Mouse (Mus musculus) MN1 (cell line): ENCODE results near the gene Elmo1.

ENCODE experiments used
- DNase-seq: peaks from one replicate; pipeline ENCODE4 v3.0.0-alpha.2; 2016; ENCODE audit warnings: low spot score

Gene Elmo1

DNA sequence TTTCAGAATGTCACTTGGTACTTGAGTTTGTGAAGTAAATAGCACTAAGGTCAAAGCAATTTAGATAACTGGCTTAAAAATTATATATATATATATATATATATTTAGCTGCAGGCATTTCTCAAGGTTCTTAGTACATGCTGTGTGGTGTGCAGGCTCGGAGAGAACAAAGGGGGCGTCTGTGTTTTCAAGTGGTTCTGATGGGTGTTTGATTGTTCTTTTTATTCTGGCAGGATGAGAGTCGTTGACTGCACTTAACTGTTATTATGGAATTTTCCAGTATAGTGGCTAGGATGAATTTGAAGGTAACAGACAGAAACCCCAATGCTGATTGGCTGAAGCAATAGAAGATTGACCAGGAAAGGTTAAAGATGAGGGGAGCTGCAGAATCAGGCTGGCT, 33.6 kb downstream of the Elmo1 start:
- no peak for DNase-seq

DNA sequence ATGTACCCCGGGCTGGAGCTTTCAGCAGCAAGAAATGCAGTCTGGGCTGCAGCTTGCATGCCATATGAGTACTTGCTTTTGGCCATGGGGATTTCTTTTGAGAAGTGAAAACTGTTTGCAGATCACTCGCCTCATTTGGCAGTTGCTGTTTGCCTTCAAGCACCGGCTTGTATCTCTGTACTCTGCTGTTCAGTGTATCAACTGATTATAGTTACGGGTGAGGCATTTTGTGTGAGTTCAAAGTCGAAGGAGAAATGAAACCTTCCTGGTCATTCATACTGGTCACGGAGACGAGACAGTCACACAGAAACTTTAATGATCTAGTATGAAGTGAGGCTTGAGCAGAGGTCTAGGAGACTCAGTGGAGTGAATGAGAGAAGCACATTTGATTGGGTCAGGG, 34.6 kb downstream of the Elmo1 start:
- DNase-seq: no peak

DNA sequence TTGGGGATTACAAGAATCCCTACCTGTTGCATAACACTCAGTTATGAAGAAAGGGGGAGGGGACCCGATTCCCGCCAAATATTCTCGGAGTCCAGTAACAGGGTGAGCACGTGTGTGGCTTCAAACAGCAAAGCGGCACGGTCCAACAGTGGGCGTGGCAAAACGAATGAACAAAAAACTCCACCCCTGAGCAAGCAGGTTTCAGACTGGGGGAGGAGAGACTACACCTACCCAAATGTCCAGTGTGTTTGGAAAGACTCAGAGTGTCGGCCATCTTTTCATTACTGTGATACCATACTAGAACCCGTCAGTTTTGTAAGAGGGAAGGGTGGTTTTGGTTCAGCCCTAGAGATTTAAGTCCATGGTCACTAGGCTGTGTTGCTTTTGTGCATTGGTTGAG, 35.4 kb downstream of the Elmo1 start:
- no peak for DNase-seq

DNA sequence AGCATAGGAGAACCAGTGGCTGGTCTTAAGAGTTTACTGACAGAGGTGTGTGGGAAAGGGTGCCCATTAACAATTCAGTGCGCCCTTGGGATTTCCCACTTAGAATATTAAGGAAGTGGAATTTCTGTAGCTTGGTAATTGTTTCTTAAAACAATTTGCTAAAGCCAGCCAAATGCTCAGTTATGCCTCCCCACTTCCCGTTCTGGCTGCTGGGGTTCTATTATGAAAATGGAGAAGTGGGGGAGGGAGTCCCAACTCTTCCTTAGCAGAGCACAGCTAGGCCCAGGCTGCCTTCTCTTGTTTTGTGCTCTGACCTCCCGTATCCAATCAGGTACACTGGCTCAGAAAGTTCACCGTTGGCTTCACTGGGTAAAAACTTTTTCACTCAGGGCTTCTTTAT, 37.2 kb downstream of the Elmo1 start:
- no peak for DNase-seq

DNA sequence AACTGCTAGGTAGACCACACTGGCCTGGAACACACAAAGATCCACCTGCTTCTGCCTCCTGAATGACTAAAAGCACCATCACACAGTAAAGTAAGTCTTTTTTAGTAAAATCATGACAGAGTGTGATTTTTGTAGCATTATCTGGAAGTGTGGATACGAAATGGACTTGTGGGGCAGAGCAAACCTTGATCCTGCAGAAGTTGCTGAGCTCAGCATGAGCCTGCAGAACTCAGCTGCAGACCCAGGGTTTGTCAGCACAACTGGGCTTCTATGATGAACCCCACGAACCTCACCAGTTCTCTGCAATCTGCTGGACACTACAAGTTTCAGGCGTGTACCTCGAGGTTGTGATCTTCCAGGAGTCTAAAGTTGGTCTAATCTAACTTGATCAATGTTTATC, 37.7 kb downstream of the Elmo1 start:
- no peak for DNase-seq

DNA sequence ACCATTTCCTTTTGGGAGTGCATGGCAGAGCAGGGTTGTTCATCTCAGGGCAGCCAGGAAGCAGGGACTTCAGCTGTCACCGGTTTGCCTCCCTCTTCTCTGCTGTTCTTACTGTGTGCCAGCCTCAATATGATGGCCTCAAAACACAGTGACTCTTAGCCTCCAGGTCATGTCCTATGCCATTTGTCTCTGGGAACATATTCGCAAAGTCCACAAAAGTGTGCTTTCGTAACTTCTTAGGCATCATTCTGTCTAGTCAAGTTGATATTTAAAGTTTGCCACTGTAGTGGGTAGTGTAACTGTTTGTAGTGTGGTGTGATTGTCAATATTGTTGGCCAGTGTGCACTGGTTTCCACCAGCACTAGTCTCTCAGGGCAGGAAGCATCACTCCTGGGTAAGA, 40.3 kb downstream of the Elmo1 start:
- no peak for DNase-seq

DNA sequence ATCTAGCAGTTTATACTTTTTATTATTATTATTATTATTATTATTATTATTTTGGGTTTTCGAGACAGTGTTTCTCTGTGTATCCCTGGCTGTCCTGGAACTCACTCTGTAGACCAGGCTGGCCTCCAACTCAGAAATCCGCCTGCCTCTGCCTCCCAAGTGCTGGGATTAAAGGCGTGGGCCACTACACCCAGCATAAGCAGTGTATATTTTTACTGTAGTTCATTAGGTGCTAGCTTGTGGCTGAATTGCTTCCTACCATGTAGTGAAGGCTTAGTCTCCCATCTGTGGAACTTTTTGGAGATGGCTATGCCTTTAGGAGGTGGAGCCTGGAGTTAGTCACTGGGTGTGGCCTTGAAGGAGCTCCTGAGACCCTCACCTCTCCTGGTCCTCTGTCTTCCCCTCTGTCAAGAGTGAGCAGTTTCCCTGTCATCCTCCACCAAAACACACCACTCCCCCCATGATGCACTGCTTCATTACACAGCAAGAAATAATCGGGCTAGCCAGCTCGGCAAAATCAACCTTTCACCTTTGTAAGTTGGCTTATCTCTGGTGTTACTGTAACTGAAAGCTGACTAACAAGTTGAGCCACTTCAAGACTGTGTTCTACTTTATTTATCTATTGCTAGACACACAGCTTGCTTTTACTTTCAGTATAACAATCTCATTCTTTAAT, 41.1 kb downstream of the Elmo1 start:
- DNase-seq: no peak

DNA sequence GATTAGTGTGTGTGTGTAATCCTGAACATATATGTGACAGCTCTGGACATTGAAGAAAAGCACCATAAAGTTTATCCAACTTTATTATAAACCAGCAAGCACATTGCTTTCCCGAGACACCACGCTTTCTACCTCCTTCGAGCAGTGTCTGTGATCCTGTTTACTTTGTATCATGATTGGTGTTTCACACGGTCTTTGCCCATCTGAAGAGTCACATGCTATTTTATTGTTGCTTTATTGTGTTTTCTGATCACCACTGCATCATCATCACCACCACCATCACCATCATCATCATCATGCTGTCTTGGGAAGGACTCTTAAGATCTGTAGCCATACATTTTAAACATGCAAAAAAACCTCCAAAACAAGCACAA, 41.6 kb downstream of the Elmo1 start:
- DNase-seq: no peak

DNA sequence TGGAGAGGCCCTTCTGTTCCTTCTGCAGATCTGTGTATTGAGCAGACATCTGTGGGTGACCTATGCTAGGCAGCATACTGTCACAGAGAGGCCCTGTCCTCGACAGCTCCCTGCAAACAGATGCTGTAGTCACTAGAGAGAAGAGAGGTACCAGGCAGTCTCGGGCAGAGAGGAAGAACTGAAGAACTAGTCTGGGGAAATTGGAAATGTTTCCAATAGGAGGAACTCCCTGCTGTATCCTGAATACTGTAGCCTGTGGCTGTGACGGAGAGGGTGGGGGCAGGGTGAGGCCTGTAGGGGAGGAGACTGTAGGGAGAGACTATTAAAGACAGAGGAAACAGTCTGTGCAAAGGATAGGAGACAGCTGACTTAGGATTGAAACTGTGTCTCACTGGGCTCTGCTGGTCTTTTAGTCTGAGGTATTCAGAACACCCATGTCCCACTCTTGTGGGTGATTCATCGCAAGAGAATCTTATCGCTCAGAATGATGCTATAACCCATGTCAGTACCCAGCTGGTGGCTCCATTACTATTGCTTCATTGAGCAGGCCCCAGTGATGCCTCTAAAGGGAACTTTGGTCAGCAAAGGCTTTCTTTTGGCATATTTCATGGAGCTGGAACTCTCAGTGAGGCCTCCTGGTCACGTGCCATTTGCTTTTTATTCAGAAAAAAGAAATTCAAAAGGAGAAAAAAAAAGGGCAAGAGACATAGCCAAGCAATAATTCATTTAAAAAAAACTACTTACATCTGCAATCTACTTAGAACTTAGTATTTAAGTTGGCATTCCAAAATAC, 43.4 kb downstream of the Elmo1 start:
- no peak for DNase-seq

DNA sequence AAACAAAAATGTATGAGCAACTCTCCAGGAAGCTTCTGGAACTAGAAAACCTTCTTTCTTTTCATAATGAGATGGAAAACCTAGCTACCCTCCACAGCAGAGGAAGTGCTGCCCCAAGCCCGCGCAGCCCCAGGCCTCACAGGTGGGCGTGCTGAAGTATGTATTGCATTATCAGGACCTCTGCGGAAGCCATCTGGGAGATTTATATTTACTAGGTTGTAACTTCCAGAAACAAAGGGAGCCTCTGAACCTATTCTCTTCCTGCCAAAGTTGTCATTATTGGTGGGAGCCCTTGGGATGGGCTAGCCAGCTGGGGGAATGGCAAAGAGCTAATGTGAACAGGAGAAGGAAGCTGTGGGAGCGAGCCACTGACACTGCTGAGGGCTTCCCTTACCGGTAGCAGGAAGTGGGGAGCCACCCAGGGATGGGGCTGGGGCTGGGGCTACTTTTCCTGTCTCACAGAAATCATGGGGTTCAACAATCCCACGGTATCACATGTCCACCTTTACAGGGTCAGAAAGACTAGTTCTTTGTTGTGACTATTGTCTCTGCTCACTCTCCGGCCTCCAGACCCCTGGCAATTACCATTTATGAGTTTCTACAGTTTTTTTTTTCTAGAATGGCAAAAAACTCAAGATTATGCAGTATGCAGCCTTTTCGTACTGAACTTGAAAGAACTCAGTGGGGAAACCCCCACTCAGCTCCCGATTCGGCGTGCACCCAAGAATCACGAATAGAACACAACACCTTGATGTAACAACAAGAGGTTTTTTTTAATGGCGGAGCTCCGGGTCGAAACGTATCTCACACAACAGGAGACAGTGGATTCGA, 44.2 kb downstream of the Elmo1 start:
- no peak for DNase-seq

DNA sequence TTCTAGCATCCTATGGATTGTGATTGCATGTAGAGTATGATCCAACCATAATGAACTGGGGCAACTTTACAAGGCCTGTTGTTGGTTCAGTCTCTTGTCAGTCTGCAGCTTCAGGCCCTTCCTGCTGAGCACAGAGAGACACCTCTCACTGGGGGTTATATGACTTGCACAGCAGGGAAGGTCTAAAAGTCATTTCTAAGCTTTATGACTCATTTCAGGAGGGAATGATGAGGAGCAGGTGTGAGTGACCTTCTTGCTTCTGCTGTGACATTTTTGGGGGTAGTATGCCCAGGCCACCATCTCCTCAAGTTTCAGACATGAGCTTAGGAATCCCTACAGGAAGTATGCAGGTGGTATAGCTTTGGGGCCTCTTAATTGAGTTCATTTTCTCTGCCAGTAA, 46.4 kb downstream of the Elmo1 start:
- no peak for DNase-seq

DNA sequence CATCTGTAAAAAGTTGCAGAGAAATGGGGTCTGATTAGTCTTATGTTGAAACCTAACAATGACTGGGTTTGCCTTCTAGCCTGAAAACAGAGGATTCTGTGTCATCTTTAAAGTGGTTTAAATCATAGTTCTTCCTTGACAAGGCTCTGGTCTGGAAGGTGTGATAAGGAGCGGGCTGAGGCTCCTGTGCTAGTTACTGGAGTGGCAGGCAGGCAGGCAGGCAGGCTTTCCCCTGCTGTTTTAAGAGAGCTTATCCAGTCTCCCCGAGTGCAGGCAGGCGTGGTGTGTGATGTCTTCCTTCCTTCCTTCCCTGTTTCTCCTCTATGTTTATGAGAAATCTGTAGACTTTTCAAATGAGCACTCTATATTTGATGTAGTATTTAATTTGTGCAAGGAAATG, 48.1 kb downstream of the Elmo1 start:
- DNase-seq: no peak

DNA sequence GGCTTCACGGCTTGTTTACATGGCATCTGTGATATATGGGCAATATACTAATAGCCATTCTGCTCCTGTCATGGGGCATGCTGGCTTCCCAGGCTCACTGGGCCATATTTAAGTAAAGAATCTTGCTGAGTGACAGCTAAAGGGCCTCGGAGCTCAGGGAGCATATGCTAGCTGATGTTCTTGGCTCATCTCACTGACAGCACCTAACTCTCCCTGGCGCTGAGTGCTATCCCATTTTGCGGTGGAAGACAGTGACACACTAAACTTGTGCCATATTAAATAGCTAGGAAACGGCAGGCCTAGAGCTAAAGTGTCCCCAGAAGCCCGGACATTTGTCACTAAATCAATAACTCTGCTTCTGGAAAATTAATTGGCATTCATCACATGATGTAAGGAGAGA, 48.7 kb downstream of the Elmo1 start:
- DNase-seq: no peak

DNA sequence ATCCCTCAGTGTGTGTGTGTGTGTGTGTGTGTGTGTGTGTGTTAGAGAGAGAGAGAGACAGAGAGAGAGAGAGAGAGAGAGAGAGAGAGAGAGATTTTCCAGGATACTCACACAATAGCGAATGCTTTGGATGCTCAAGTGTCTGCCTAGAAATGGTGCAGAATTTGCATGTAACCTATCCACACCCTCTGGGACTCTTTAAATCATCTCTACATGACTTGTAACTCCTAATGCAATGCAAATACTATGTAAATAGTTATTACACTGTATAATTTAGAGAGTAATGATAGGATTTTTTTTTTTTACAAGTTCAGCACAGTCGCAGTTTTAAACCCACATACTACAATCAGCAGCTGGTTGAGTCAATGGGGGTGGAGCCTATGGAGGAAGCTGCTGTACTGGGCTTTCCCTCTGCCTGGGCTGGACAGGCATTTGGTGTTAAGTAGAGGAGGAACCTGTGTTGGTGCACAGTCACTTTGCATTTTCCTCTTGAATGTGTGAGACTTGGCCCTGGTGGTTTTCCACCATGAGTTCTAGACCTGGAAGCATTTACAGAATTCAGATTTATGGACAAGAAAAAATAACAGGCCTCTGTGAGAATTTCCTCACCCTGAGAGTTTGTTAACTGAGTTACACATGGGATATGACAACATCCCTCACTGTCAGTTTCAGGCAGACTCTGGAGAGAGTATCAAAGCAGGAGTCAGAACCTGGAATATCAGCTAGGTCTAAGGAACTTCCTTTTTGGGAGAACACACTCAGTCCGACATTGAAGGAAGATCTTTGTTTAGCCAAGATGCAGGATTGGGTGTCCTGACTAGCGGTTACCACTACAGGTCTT, 49.6 kb downstream of the Elmo1 start:
- no peak for DNase-seq

DNA sequence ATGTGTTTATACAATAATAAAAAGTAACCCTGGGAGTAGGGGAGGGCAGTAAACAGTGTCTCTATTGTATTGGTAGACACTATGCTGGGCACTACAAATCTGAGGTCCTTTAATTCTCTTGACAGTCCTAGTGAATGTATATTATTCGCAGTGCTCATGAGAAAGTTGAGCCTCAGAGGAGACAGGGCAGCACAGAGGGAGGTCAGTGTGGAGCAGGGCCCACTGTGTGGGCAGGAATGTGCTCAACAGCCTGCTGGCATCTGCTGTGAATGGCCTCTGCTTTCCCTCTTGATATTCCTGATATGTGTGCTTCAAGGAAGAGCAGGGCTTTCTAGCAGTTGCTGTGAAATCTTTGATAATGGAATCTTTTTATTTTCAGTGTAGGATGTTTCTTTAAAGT, 52.2 kb downstream of the Elmo1 start:
- DNase-seq: no peak

DNA sequence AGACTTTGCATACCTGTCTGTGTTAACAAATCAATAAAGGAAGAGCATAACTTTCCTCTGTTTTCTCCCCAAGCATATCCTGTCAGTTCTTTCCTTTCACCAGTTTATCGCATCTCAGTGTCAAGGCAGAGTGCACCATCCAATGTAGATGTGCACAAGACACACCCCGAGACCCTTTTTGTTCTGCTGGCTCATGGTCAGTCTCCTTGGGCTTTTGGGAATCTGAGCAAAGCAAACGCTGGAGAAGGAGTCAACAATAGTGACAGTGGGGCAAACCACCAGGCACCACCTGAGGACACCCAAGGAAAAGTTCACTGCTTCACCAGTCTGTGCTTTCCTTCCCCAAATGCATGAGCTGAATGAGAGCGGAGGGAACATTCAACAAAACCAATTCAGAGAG, 56.5 kb downstream of the Elmo1 start:
- DNase-seq: no peak

DNA sequence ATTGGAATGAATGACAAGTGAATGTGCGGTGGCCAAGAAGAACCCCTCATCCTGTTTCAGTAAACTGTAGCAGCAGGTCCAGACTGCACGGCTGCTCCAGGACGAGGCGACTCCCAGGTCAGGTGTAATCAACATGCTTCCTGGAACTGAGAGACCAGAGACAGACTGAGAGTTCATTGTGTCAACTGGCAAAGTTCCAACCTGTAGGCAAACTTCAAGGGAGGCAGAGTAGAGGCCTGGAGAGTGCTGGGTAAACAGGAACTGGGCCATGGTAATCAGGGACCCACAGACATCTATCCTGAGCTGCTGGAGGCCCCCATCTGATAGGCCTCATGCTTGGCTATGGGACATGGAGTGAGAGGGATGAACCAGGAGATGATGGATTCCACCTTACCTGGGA, 57.3 kb downstream of the Elmo1 start:
- no peak for DNase-seq

DNA sequence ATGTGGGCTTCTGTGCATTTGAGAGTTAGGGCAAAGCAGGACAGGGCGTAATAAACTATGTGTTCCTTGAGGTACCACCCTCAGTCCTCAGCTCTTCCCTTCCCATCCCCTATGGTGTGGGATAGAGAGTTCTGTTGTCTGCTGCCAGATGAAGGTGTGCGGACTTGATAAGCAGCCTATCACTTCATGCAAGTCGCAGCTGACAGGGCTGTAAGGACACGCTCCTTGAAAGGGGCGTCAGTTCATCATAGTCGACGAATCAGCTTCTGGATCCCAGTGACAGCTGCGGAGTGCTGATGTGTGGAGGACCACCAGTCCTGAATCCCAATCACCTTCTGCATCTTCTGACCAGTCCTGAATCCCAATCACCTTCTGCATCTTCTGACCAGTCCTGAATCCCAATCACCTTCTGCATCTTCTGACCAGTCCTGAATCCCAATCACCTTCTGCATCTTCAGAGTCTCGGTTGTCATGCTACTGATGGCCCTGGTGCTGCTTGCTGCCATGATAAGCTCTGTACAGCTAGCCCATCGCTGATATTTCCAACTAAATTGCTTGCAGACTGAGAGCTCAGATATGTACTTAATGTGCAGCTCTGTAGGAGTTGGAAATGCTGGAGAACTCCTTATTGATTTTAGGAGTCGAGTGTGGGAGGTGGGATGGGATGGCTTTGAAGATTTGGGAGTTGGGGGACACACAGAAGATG, 59.9 kb downstream of the Elmo1 start:
- DNase-seq: no peak

DNA sequence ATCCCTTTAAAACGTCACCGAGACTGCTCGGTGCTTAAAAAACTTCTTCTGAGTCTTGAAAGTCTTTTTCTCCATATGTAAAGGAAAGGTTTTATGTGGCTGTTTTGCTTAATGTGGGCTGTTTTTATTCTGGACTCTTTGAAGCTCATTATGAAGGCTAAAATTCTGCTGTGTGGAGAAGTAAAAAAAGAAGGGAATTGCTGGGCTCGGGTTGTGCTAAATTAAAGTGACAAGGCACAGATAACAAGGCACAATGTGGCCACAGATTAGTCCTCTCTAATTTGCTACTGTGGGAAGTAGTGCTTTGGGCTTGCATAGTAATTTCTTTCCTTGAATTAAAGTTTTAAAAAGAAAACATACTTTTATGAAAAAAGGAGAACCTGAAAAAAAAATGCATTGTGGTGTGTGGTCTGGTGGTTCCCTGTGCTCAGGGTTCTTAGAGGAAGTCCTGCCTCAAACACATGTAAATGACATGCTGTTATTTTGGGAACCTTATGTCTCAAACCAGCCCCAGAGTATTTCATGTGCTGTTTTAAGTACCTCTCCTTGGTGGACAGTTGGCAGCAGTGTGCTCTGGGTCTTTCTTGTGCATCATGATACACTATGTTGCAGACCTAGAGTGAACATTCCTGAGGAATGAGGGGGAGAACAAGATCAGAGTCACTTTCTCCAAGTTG, 61.0 kb downstream of the Elmo1 start:
- no peak for DNase-seq

DNA sequence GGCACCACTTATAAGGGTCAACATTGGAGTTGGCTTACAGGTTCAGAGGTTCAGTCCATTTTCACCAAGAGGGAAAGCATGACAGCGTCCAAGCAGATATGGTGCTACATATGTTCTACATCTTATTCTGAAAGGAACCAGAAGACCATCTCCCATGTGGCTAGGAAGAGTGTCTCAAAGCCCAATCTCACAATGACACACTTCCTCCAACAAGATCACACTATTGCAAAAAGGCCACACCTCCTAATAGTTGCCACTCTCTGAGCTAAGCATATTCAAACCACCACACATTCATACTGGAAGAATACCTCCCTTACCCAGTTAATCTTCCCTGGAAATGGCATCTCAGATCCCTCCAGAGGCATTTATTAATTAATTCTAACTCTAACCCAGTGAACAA, 66.7 kb downstream of the Elmo1 start:
- no peak for DNase-seq

DNA sequence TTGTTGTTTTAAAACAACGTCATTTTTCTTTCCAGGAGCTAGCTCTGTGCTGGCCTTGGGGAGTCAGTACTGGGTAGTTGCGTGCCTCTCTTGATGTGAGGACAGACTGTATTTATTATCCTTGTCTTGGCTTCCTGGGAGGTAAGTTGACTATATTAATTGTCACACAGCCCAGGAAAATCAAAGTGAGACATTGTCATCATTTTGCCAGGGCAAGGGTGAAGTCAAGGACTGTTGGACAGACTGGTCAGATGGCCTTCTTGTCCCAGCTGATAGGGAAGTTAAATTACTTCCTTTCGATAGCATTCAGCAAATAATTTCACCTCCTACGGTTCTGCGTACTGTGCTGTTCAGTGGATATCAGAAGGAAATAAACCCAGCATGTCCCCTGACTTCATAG, 67.1 kb downstream of the Elmo1 start:
- no peak for DNase-seq
